Mouse (Mus musculus): Measurements from ENCODE around the gene Dock10.
A peak's percentile ranks its signal among the peaks of the same experiment; 100 is the strongest.

The Dock10 gene

GRCm38 (mm10) chr1:80728183-80728582, 30.1 kb downstream of the Dock10 start:
- DNase-seq (ENCODE audit: low read depth, low spot score) = no peak

- no peak for DNase-seq (ENCODE audit: low read depth, low spot score)
These were observed 30.9 kb downstream of the Dock10 start for GRCm38 (mm10) chr1:80727403-80727802.

- peak; percentile 33 for DNase-seq (ENCODE audit: low read depth, low spot score)
These were observed 35.7 kb downstream of the Dock10 start for GRCm38 (mm10) chr1:80722647-80723046.

- no peak for DNase-seq (ENCODE audit: low read depth, low spot score)
These were observed 36.3 kb downstream of the Dock10 start for GRCm38 (mm10) chr1:80722001-80722400.

- DNase-seq (ENCODE audit: low read depth, low spot score) = no peak
These were observed 37.1 kb downstream of the Dock10 start for GRCm38 (mm10) chr1:80721181-80721580.

- no peak for DNase-seq (ENCODE audit: low read depth, low spot score)
These were observed 38.2 kb downstream of the Dock10 start for GRCm38 (mm10) chr1:80720146-80720545.

- DNase-seq (ENCODE audit: low read depth, low spot score) = no peak
These were observed 38.9 kb downstream of the Dock10 start for GRCm38 (mm10) chr1:80719436-80719835.

- no peak for DNase-seq (ENCODE audit: low read depth, low spot score)
These were observed 39.7 kb downstream of the Dock10 start for GRCm38 (mm10) chr1:80718666-80719065.

- DNase-seq (ENCODE audit: low read depth, low spot score) = peak; percentile 22
These were observed 42.4 kb downstream of the Dock10 start for GRCm38 (mm10) chr1:80715917-80716316.

- no peak for DNase-seq (ENCODE audit: low read depth, low spot score)
These were observed 44.4 kb downstream of the Dock10 start for GRCm38 (mm10) chr1:80713920-80714319.

- DNase-seq (ENCODE audit: low read depth, low spot score) = no peak
These were observed 47.6 kb downstream of the Dock10 start for GRCm38 (mm10) chr1:80710607-80711261.

GRCm38 (mm10) chr1:80710097-80710541, 48.2 kb downstream of the Dock10 start:
- no peak for DNase-seq (ENCODE audit: low read depth, low spot score)

- no peak for DNase-seq (ENCODE audit: low read depth, low spot score)
These were observed 49.0 kb downstream of the Dock10 start for GRCm38 (mm10) chr1:80709299-80709698.

GRCm38 (mm10) chr1:80703279-80703678, 55.0 kb downstream of the Dock10 start:
- no peak for DNase-seq (ENCODE audit: low read depth, low spot score)

- no peak for DNase-seq (ENCODE audit: low read depth, low spot score)
These were observed 82.2 kb downstream of the Dock10 start for GRCm38 (mm10) chr1:80676004-80676673.

GRCm38 (mm10) chr1:80671730-80672129, 86.6 kb downstream of the Dock10 start:
- no peak for DNase-seq (ENCODE audit: low read depth, low spot score)

- DNase-seq (ENCODE audit: low read depth, low spot score) = no peak
These were observed 87.3 kb downstream of the Dock10 start for GRCm38 (mm10) chr1:80671056-80671455.

- no peak for DNase-seq (ENCODE audit: low read depth, low spot score)
These were observed 87.9 kb downstream of the Dock10 start for GRCm38 (mm10) chr1:80670387-80670786.

GRCm38 (mm10) chr1:80665761-80666160, 92.6 kb downstream of the Dock10 start:
- DNase-seq (ENCODE audit: low read depth, low spot score) = no peak

GRCm38 (mm10) chr1:80665161-80665560, 93.2 kb downstream of the Dock10 start:
- no peak for DNase-seq (ENCODE audit: low read depth, low spot score)

- DNase-seq (ENCODE audit: low read depth, low spot score) = no peak
These were observed 96.6 kb downstream of the Dock10 start for GRCm38 (mm10) chr1:80661506-80662402.

Measured in 3T3-L1 (cell line).